Mouse (Mus musculus) heart, adult 2 months (tissue): ENCODE measurements at regions not wholly inside any gene's neighbourhood (a gene's known extent, or its start where the extent isn't known, plus 50 kb on each side); places are given as distances from the start of the nearest gene placed in this dataset.

Source experiments
- DNase-seq, 2 experiments: peaks; one replicate each; pipeline ENCODE4 v3.0.0; 2021
- H3K27ac ChIP-seq: fragments of 200-600 bp; 2 replicates; pipeline ENCODE4 v1.8.1; 2022
- H3K27me3 ChIP-seq: fragments of 200-500 bp; 2 replicates; pipeline ENCODE4 v1.6.1; 2012; ENCODE audit warnings: mild to moderate bottlenecking, low read length, inconsistent platforms, mixed read lengths; ENCODE audit not compliant: control insufficient read depth, insufficient read depth
- H3K36me3 ChIP-seq: fragments of 200-500 bp; 2 replicates; pipeline ENCODE4 v1.6.1; 2012; ENCODE audit warnings: low read length, inconsistent platforms; ENCODE audit not compliant: control insufficient read depth, insufficient read depth
- H3K4me1 ChIP-seq: fragments of 200-500 bp; 2 replicates; pipeline ENCODE4 v1.6.1; 2011; ENCODE audit warnings: low read length; ENCODE audit not compliant: control insufficient read depth, insufficient read depth
- H3K4me3 ChIP-seq: fragments of 200-600 bp; 2 replicates; pipeline ENCODE4 v1.8.1; 2022
- H3K79me2 ChIP-seq: fragments of 200-500 bp; replicated peaks from 2 replicates; pipeline ENCODE4 v1.6.1; 2012; ENCODE audit warnings: mild to moderate bottlenecking, inconsistent platforms, low read length, moderate library complexity, mixed read lengths; ENCODE audit not compliant: control insufficient read depth, insufficient read depth
- H3K9ac ChIP-seq: fragments of 200-500 bp; 2 replicates; pipeline ENCODE4 v1.6.1; 2012; ENCODE audit warnings: low read depth, mild to moderate bottlenecking, control low read depth, inconsistent platforms, low read length, mixed read lengths
- CTCF ChIP-seq: fragments of 200-600 bp; IDR thresholded peaks from 2 replicates; pipeline ENCODE4 v1.8.1; 2022; ENCODE audit warnings: antibody characterized with exemption, mild to moderate bottlenecking, moderate library complexity
- EP300 ChIP-seq: fragments of 200-500 bp; IDR thresholded peaks from 2 replicates; pipeline ENCODE4 v1.6.1; 2011; ENCODE audit warnings: low read depth, low read length, control low read depth; ENCODE audit not compliant: insufficient read depth
- POLR2A ChIP-seq: fragments of 200-500 bp; IDR thresholded peaks from 2 replicates; pipeline ENCODE4 v1.6.1; 2011; ENCODE audit warnings: mild to moderate bottlenecking, low read depth, low read length, control low read depth; ENCODE audit not compliant: insufficient read depth
- WGBS: fragments of 180-500 bp; shearing (Covaris S2); methylation state at CpG from one replicate; pipeline ENCODE4 v1.1.7; 2018; 5-methylcytosine and 5-hydroxymethylcytosine counted together
- intact Hi-C: fragments of 180-260 bp; cut with DNase I; formaldehyde crosslinking; loops from one replicate; pipeline ENCODE4 v1.15.1; 2025

DNA sequence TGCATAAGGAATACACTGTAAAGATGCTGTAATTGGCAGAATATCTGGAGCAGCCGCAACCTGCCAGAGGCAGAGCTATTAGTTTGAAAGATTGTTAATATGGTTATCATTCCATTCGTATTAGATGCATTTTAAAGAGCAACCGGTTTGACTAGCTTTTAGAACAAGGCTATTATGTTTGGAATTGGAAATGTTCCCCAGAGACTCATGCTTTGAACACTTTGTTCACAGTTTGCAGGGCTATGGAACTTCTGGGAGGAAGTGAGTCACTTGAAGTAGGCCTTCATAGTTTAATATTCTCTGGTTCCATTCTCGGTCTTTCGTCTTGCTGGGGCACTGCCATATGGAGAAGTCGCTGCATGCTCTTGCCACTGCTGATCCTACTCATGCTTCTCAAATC, 443.1 kb upstream of the Sphkap start:
- TF ChIP-seq CTCF (no peak), EP300 (no peak), POLR2A (no peak)
- DNase-seq: no peak
- intact Hi-C loops: no loop called here
- Histone ChIP-seq H3K9ac (no peak overlapping the region), H3K4me3 (no peak overlapping the region), H3K36me3 (no peaks in the 10 kb centered on the region), H3K27ac (no peak overlapping the region), H3K27me3 (no peaks in the 10 kb centered on the region), H3K79me2 (no peaks in the 10 kb centered on the region), H3K4me1 (no peaks in the 10 kb centered on the region)
- 54% methylated on average over 6 of the region's 6 CpGs for WGBS

DNA sequence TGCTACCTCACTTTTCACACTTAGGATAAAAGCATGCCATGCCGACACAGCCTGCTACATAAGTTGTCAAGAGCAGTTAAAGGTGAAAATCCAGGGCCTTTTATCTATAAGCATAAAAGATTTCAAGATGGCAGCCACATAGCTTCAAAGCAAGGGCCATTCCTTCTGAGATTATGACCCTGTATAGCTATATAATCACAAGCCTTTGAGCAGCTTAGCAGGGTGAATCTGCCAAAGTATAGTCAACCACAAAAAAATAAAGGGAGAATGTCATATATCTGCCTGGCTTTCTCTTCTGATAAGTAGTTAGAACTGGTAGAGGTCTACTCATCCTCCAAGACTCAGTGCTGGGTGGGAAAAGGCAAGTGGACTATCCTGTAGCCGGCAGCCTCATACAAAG, 440.4 kb upstream of the Sphkap start:
- DNase-seq: no peak
- no peaks in the 10 kb centered on the region for H3K79me2 ChIP-seq
- intact Hi-C loops: no loop called here
- no peaks in the 10 kb centered on the region for H3K27me3 ChIP-seq
- no peak overlapping the region for H3K9ac ChIP-seq
- H3K27ac ChIP-seq: no peak overlapping the region
- no peak overlapping the region for H3K4me3 ChIP-seq
- TF ChIP-seq EP300 (no peak), POLR2A (no peak), CTCF (no peak)
- no peaks in the 10 kb centered on the region for H3K4me1 ChIP-seq
- no peaks in the 10 kb centered on the region for H3K36me3 ChIP-seq
- 84% methylated on average over 2 of the region's 2 CpGs for WGBS

DNA sequence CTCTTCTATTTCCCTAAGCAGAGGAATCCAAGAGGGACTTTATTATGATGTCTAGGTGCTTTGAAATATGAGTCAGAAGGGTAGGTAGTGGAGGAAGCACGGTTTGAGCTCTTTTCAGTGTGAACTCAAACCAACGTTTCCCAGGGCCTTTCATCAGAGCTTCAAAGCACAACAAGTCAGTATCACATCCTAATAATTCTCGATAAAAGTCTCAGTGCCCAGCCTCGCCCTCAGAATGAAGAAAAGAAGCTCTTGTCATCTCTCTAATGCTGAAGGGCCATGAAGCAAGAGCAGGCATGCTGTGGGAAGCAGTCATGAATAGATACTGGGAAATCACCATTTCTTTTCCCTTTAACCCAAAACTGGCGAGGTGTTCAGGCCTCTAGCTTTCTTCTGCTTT, 440.0 kb upstream of the Sphkap start:
- DNase-seq: no peak
- H3K36me3 ChIP-seq: no peaks in the 10 kb centered on the region
- H3K27me3 ChIP-seq: no peaks in the 10 kb centered on the region
- intact Hi-C loops: no loop called here
- H3K79me2 ChIP-seq: no peaks in the 10 kb centered on the region
- H3K4me1 ChIP-seq: no peaks in the 10 kb centered on the region
- H3K27ac ChIP-seq: no peak overlapping the region
- TF ChIP-seq CTCF (no peak), EP300 (no peak), POLR2A (no peak)
- H3K4me3 ChIP-seq: no peak overlapping the region
- WGBS: 72% methylated on average over 5 of the region's 5 CpGs
- no peak overlapping the region for H3K9ac ChIP-seq

DNA sequence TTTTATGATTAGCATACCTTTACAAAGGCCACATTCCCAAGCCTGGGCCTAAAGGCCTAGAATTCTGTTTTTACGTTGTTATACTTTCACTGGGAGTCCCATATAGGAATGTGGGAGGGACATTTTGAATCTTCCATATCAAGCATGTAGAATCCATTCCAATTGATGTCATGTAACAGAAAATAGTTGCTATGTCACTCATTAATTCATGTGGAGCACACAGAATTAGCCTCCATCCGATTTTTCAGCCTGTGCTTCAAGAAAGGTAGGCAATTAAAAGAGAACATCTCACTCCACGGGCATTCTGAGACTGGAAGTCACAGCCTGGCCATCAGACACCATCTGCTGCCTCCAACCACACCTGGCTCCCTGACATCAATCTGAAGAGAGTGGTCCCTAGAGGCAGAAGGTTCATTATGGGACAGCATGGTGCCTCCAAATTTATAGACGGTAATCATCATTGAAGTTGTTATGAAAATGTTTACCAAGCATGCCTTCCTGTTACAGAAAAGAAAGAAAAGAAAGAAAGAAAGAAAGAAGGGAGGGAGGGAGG, 436.9 kb upstream of the Sphkap start:
- Histone ChIP-seq H3K27ac (no peak overlapping the region), H3K27me3 (no peaks in the 10 kb centered on the region), H3K4me3 (no peak overlapping the region), H3K4me1 (no peaks in the 10 kb centered on the region), H3K36me3 (no peaks in the 10 kb centered on the region), H3K79me2 (no peaks in the 10 kb centered on the region), H3K9ac (no peak overlapping the region)
- intact Hi-C loops: no loop called here
- DNase-seq: no peak
- 70% methylated on average over 4 of the region's 4 CpGs for WGBS
- TF ChIP-seq EP300: no peak
- TF ChIP-seq CTCF: no peak
- no peak for TF ChIP-seq POLR2A

DNA sequence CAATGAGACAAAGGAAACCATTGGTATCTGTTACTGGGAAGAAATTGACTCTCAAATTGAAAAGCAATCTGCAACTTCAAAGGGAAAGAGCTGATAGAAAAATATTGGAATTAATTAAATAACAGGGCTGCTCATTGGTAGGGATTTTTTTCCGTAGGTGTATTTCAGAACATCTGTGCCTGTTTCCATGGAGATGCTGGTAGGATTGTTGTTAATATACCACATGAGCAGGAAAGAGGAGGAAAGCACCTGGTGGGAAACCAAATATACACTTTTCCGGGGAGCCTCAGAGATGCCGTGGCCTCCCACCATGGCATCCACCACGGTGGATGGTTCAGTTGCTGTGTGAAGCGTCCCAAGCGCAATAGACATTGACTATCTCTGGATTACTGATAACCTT, 428.0 kb upstream of the Sphkap start:
- Histone ChIP-seq H3K27ac (no peak overlapping the region), H3K79me2 (no peaks in the 10 kb centered on the region), H3K36me3 (no peaks in the 10 kb centered on the region), H3K4me3 (no peak overlapping the region), H3K4me1 (no peaks in the 10 kb centered on the region), H3K27me3 (no peaks in the 10 kb centered on the region), H3K9ac (no peak overlapping the region)
- TF ChIP-seq EP300: no peak
- no peak for TF ChIP-seq CTCF
- DNase-seq: no peak
- WGBS: 92% methylated on average over 6 of the region's 6 CpGs
- intact Hi-C loops: no loop called here

DNA sequence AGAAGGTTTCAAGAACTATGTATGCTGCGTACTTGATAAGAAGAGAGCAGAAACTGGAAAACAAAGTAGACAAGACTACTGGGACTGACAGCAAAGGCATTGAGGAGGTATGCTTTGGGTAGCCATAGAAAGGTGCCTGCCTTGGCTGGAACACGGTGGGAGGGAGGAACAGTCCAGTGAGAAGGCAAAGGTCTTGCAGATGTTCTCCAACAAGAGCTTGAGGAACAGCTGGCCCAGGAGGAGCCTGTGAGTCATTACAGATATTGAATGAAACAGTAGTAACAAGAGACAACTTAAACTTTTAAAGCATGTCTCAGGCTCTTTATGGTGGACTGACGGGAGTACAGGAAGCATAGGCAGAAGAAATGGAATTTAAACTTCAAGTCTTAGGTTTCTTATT, 424.9 kb upstream of the Sphkap start:
- Histone ChIP-seq H3K27me3 (no peaks in the 10 kb centered on the region), H3K27ac (no peak overlapping the region), H3K4me3 (no peak overlapping the region), H3K36me3 (no peaks in the 10 kb centered on the region), H3K9ac (no peak overlapping the region), H3K79me2 (no peaks in the 10 kb centered on the region), H3K4me1 (no peaks in the 10 kb centered on the region)
- peak in 1 of 2 experiments; percentile 14 for DNase-seq
- no peak for TF ChIP-seq POLR2A
- TF ChIP-seq CTCF: no peak
- TF ChIP-seq EP300: no peak
- 60% methylated on average over 3 of the region's 3 CpGs for WGBS
- intact Hi-C loops: no loop called here
